Mouse (Mus musculus) liver, embryonic 14.5 days (tissue): Measurements from ENCODE around the gene Pdia2. TPM values are rescaled to one million over a fixed set of nuclear protein-coding genes. Genes with fewer than 3 reads are reported as not detected.

Experiments used
- ATAC-seq: fragments of 200-750 bp; cut with Nextera tagmentation; 2 replicates; pipeline ENCODE4 v1.8.0; 2017; ENCODE audit warnings: moderate number of reproducible peaks, mild to moderate bottlenecking, moderate library complexity; ENCODE audit not compliant: insufficient read depth
- DNase-seq, 3 experiments: peaks; one replicate each; pipeline ENCODE4 v3.0.0-alpha.2; 2012 to 2013; ENCODE audit warnings: low read depth in 3 of 3, low spot score in 3 of 3
- H3K27ac ChIP-seq: fragments of 300-500 bp; sonication (generic); 2 replicates; pipeline ENCODE4 v1.5.1; 2014; ENCODE audit warnings: moderate library complexity, mild to moderate bottlenecking, control low read depth, inconsistent platforms
- H3K27me3 ChIP-seq: fragments of 300-500 bp; sonication (generic); 2 replicates; pipeline ENCODE4 v1.6.1; 2014; ENCODE audit warnings: mild to moderate bottlenecking, low read length, moderate library complexity; ENCODE audit not compliant: control insufficient read depth, insufficient read depth
- H3K36me3 ChIP-seq: fragments of 300-500 bp; sonication (generic); replicated peaks from 2 replicates; pipeline ENCODE4 v1.6.1; 2014; ENCODE audit warnings: low read depth; ENCODE audit not compliant: control insufficient read depth, insufficient read depth
- H3K4me1 ChIP-seq, 2 experiments: fragments of 200-500 bp in 1 of 2; fragments of 300-500 bp in 1 of 2; sonication (generic) in 1 of 2; replicated peaks; 2 replicates each; pipeline ENCODE4 v1.6.1; 2012 to 2014; ENCODE audit warnings: antibody characterized with exemption in 1 of 2, inconsistent platforms in 1 of 2, low read length in 1 of 2; ENCODE audit not compliant: control insufficient read depth in 2 of 2, insufficient read depth in 2 of 2
- H3K4me2 ChIP-seq: fragments of 300-500 bp; sonication (generic); 2 replicates; pipeline ENCODE4 v1.6.1; 2014; ENCODE audit warnings: low read depth, mild to moderate bottlenecking, control low read depth, moderate library complexity
- H3K4me3 ChIP-seq, 2 experiments: fragments of 200-500 bp in 1 of 2; fragments of 300-500 bp in 1 of 2; sonication (generic) in 1 of 2; 2 replicates each; pipeline ENCODE4 v1.5.1; 2012 to 2014; ENCODE audit warnings: low read depth in 2 of 2, low read length in 2 of 2, mild to moderate bottlenecking in 2 of 2, control low read depth in 1 of 2, inconsistent platforms in 1 of 2, moderate library complexity in 1 of 2; ENCODE audit not compliant: insufficient read depth in 1 of 2
- H3K9ac ChIP-seq: fragments of 300-500 bp; sonication (generic); replicated peaks from 2 replicates; pipeline ENCODE4 v1.6.1; 2014; ENCODE audit warnings: mild to moderate bottlenecking, control low read depth, moderate library complexity
- H3K9me3 ChIP-seq: fragments of 300-500 bp; sonication (generic); 2 replicates; pipeline ENCODE4 v1.6.1; 2016; ENCODE audit warnings: low read length, mixed read lengths; ENCODE audit not compliant: control insufficient read depth
- CTCF ChIP-seq: IDR thresholded peaks from 2 replicates; pipeline ENCODE4 v1.5.1; 2016; ENCODE audit warnings: antibody characterized with exemption, low read depth, control low read depth
- EP300 ChIP-seq: IDR thresholded peaks from 2 replicates; pipeline ENCODE4 v1.6.1; 2016; ENCODE audit warnings: antibody characterized with exemption, low read depth
- WGBS: fragments of 180-500 bp; shearing (Covaris S2); extraction: QIAGEN DNeasy Blood & Tissue Kit; methylation state at CpG from one replicate; pipeline ENCODE4 v1.1.7; 2014; ENCODE audit not compliant: insufficient replicate concordance; 5-methylcytosine and 5-hydroxymethylcytosine counted together
- polyA plus RNA-seq, 2 experiments: library from polyadenylated mRNA; depleted of rRNA in 1 of 2; stranded (reverse) in 1 of 2; unstranded in 1 of 2; fragments of >200 nt; fragmentation: Nextera tagmentation in 1 of 2; extraction: Ambion mirVana in 1 of 2; gene quantifications; 2 replicates each; pipeline versions ENCODE4 v1.2.1 to v1.2.3; 2012 to 2014

Gene Pdia2
- polyA plus RNA-seq, 2 experiments: 25.9 to 86.6 TPM

GRCm38 (mm10) chr17:26232863-26233262, 34.0 kb upstream of the Pdia2 start:
- Histone ChIP-seq H3K4me2 (no peak overlapping the region), H3K27me3 (no peaks in the 10 kb centered on the region), H3K4me1 (peaks cover 0 to 15% of the 10 kb centered on the region in 2 experiments; a peak in 3 of 4 replicates), H3K9ac (no peak overlapping the region), H3K9me3 (no peaks in the 10 kb centered on the region), H3K36me3 (no peaks in the 10 kb centered on the region), H3K27ac (no peak overlapping the region), H3K4me3 (no peak overlapping the region)
- TF ChIP-seq CTCF: peak; percentile 74
- no peak for TF ChIP-seq EP300
- ATAC-seq (no peak), DNase-seq (no peak)
- 60% methylated on average over 8 of the region's 8 CpGs for WGBS

- Histone ChIP-seq H3K27me3 (no peaks in the 10 kb centered on the region), H3K36me3 (no peaks in the 10 kb centered on the region), H3K27ac (no peak overlapping the region), H3K4me2 (no peak overlapping the region), H3K9me3 (no peaks in the 10 kb centered on the region), H3K4me3 (no peak overlapping the region), H3K4me1 (peaks cover 0 to 6% of the 10 kb centered on the region in 2 experiments; a peak in 1 of 4 replicates), H3K9ac (no peak overlapping the region)
- ATAC-seq (no peak), DNase-seq (no peak)
- WGBS: 72% methylated on average over 5 of the region's 5 CpGs
- no peak for TF ChIP-seq EP300
- TF ChIP-seq CTCF: no peak
Measured at GRCm38 (mm10) chr17:26231156-26231555, 32.3 kb upstream of the Pdia2 start.

- H3K9ac ChIP-seq: no peak overlapping the region
- no peaks in the 10 kb centered on the region for H3K9me3 ChIP-seq
- ATAC-seq: no peak
- no peak for TF ChIP-seq CTCF
- TF ChIP-seq EP300: no peak
- no peak overlapping the region for H3K27ac ChIP-seq
- no peak overlapping the region for H3K4me3 ChIP-seq
- H3K27me3 ChIP-seq: no peaks in the 10 kb centered on the region
- DNase-seq: no peak
- no peak overlapping the region for H3K4me2 ChIP-seq
- H3K36me3 ChIP-seq: no peaks in the 10 kb centered on the region
- WGBS: 52% methylated on average over 5 of the region's 5 CpGs
- no peaks in the 10 kb centered on the region for H3K4me1 ChIP-seq
Measured at GRCm38 (mm10) chr17:26229776-26230175, 30.9 kb upstream of the Pdia2 start.

GRCm38 (mm10) chr17:26225150-26225549, 26.3 kb upstream of the Pdia2 start:
- Histone ChIP-seq H3K36me3 (no peaks in the 10 kb centered on the region), H3K27ac (no peak overlapping the region), H3K27me3 (no peaks in the 10 kb centered on the region), H3K9ac (no peak overlapping the region), H3K4me2 (no peak overlapping the region), H3K4me1 (no peaks in the 10 kb centered on the region), H3K9me3 (no peaks in the 10 kb centered on the region), H3K4me3 (no peak overlapping the region)
- TF ChIP-seq EP300: no peak
- no peak for TF ChIP-seq CTCF
- WGBS: 68% methylated on average over 12 of the region's 12 CpGs
- DNase-seq (no peak), ATAC-seq (no peak)

- Histone ChIP-seq H3K36me3 (no peaks in the 10 kb centered on the region), H3K4me3 (no peak overlapping the region), H3K9me3 (no peaks in the 10 kb centered on the region), H3K9ac (no peak overlapping the region), H3K27me3 (no peaks in the 10 kb centered on the region; the same call in 1 of the 2 replicates), H3K4me2 (no peak overlapping the region), H3K27ac (no peak overlapping the region), H3K4me1 (no peaks in the 10 kb centered on the region)
- 62% methylated on average over 2 of the region's 2 CpGs for WGBS
- DNase-seq: no peak
- ATAC-seq: no peak
- TF ChIP-seq EP300: no peak
- TF ChIP-seq CTCF: no peak
Measured at GRCm38 (mm10) chr17:26221508-26221907, 22.6 kb upstream of the Pdia2 start.
